33 mouse cellular contexts compared by ENCODE assay signal in genomic region chr9:116283790-116284526, GRCm38 (mm10).
DNase-seq lines count a peak whose midpoint lies in the region; ATAC-seq and TF ChIP-seq lines count a peak whose summit lies in the region.
"Had no signal": no experiment of that assay in that cellular context is flagged by ENCODE, and none has a peak within 500 bp of the region (broad histone marks: within the 10 kb centered on the region; RNA-seq: fewer than 3 reads in every experiment).

No protein-coding gene starts in this region.

- H3K27ac ChIP-seq in ES-Bruce4 (ENCODE audit: insufficient read depth, low read length): peak overlapping the region; percentile 75
- H3K27ac ChIP-seq in forebrain, embryonic 11.5 days (ENCODE audit: low read depth, low read length): no peak overlapping the region
- H3K27ac ChIP-seq in hindbrain, embryonic 11.5 days (ENCODE audit: low read depth, low read length): no peak overlapping the region
- no peak overlapping the region for H3K27ac ChIP-seq in forebrain, embryonic 15.5 days (replicated peaks)
- H3K27ac ChIP-seq: embryonic facial prominence, embryonic 12.5 days; hindbrain, embryonic 13.5 days; kidney, embryonic 15.5 days; layer of hippocampus, adult 2 months; limb, embryonic 13.5 days; neural tube, embryonic 15.5 days; stomach, postnatal 0 days had no signal

- H3K9me3 ChIP-seq in ES-Bruce4 (replicated peaks; ENCODE audit: control insufficient read depth, insufficient read depth, low read length, poor library complexity, severe bottlenecking): peaks cover 11% of the 10 kb centered on the region
- no peaks in the 10 kb centered on the region for H3K9me3 ChIP-seq in forebrain, embryonic 11.5 days (ENCODE audit: control insufficient read depth, low read length)
- no peaks in the 10 kb centered on the region for H3K9me3 ChIP-seq in hindbrain, embryonic 11.5 days (ENCODE audit: control insufficient read depth, low read length)
- no peaks in the 10 kb centered on the region for H3K9me3 ChIP-seq in forebrain, embryonic 15.5 days
- H3K9me3 ChIP-seq: embryonic facial prominence, embryonic 12.5 days; hindbrain, embryonic 13.5 days; kidney, embryonic 15.5 days; limb, embryonic 13.5 days; megakaryocyte, embryonic 14.5 days; neural tube, embryonic 15.5 days had no signal

- H3K36me3 ChIP-seq in ES-Bruce4 (ENCODE audit: control insufficient read depth, insufficient read depth, low read length, poor library complexity, severe bottlenecking): no peaks in the 10 kb centered on the region
- no peaks in the 10 kb centered on the region for H3K36me3 ChIP-seq in forebrain, embryonic 11.5 days (ENCODE audit: control insufficient read depth, insufficient read depth, low read length)
- no peaks in the 10 kb centered on the region for H3K36me3 ChIP-seq in hindbrain, embryonic 11.5 days (ENCODE audit: control insufficient read depth, insufficient read depth, low read length)
- no peaks in the 10 kb centered on the region for H3K36me3 ChIP-seq in forebrain, embryonic 15.5 days
- H3K36me3 ChIP-seq: embryonic facial prominence, embryonic 12.5 days; hindbrain, embryonic 13.5 days; kidney, embryonic 15.5 days; limb, embryonic 13.5 days; neural tube, embryonic 15.5 days had no signal

- H3K4me2 ChIP-seq in forebrain, embryonic 11.5 days (ENCODE audit: low read depth, low read length, severe bottlenecking): no peak overlapping the region
- no peak overlapping the region for H3K4me2 ChIP-seq in hindbrain, embryonic 11.5 days (replicated peaks; ENCODE audit: low read depth, low read length)
- H3K4me2 ChIP-seq in forebrain, embryonic 15.5 days (replicated peaks): no peak overlapping the region
- H3K4me2 ChIP-seq: embryonic facial prominence, embryonic 12.5 days; heart, embryonic 11.5 days; hindbrain, embryonic 13.5 days; kidney, embryonic 15.5 days; limb, embryonic 13.5 days; liver, embryonic 11.5 days; neural tube, embryonic 15.5 days had no signal

- H3K4me3 ChIP-seq in ES-Bruce4 (ENCODE audit: low read depth, low read length): no peak overlapping the region
- no peak overlapping the region for H3K4me3 ChIP-seq in forebrain, embryonic 11.5 days (ENCODE audit: low read depth, low read length)
- H3K4me3 ChIP-seq in hindbrain, embryonic 11.5 days (ENCODE audit: low read depth, low read length): no peak overlapping the region
- H3K4me3 ChIP-seq in forebrain, embryonic 15.5 days: no peak overlapping the region
- H3K4me3 ChIP-seq: embryonic facial prominence, embryonic 12.5 days; hindbrain, embryonic 13.5 days; kidney, embryonic 15.5 days; layer of hippocampus, adult 2 months; limb, embryonic 13.5 days; megakaryocyte, embryonic 14.5 days; neural tube, embryonic 15.5 days had no signal

- 80% methylated on average over 1 of the region's 1 CpGs for WGBS in forebrain, embryonic 11.5 days
- WGBS in hindbrain, embryonic 11.5 days: 92% methylated on average over 1 of the region's 1 CpGs
- WGBS in forebrain, embryonic 15.5 days: 88% methylated on average over 1 of the region's 1 CpGs

- TF ChIP-seq EP300 in ES-Bruce4 (IDR thresholded peaks at IDR 0.05; ENCODE audit: insufficient read depth, low read depth, low read length): no peak

- ATAC-seq in megakaryocyte progenitor cell, adult 5-6 weeks (replicated peaks; ENCODE audit: poor library complexity): peak; percentile 20; the same call in 1 of the 2 replicates
- no peak for ATAC-seq in forebrain, embryonic 11.5 days (replicated peaks; ENCODE audit: low FRiP score)
- no peak for ATAC-seq in hindbrain, embryonic 11.5 days (ENCODE audit: low FRiP score)
- no peak for ATAC-seq in forebrain, embryonic 15.5 days (replicated peaks)
- ATAC-seq: forebrain, embryonic 16.5 days; liver, postnatal 0 days had no signal

- no peak overlapping the region for H3K9ac ChIP-seq in ES-Bruce4 (ENCODE audit: low read depth, poor library complexity, severe bottlenecking)
- H3K9ac ChIP-seq in forebrain, embryonic 11.5 days (ENCODE audit: low read length): no peak overlapping the region
- H3K9ac ChIP-seq in hindbrain, embryonic 11.5 days (ENCODE audit: low read depth, low read length): no peak overlapping the region
- H3K9ac ChIP-seq in forebrain, embryonic 15.5 days (replicated peaks): no peak overlapping the region
- H3K9ac ChIP-seq: embryonic facial prominence, embryonic 12.5 days; hindbrain, embryonic 13.5 days; kidney, embryonic 15.5 days; limb, embryonic 13.5 days; liver, postnatal 0 days; neural tube, embryonic 15.5 days had no signal

- no peak for TF ChIP-seq POLR2A in ES-Bruce4 (IDR thresholded peaks at IDR 0.05; ENCODE audit: insufficient read depth, low read length)

- peak; percentile 50 for DNase-seq in 416B (ENCODE audit: low read depth)
- DNase-seq in ZHBTc4 (ENCODE audit: low read depth, low spot score): peak; percentile 62
- DNase-seq in forebrain, embryonic 11.5 days (ENCODE audit: low spot score): no peak
- no peak for DNase-seq in hindbrain, embryonic 11.5 days (ENCODE audit: low spot score)
- no peak for DNase-seq in adrenal gland, adult 8-10 months
- DNase-seq: adrenal gland, postnatal 25 days; cerebellum, adult 11-12 months; cerebellum, adult 9-11 months; embryo, embryonic 11 days; gastrocnemius, postnatal 10 days; heart, postnatal 36 days; kidney, adult 18-20 months; kidney, postnatal 36 days; liver, postnatal 0 days; lung, postnatal 36 days; midbrain, embryonic 14.5 days; right cerebral cortex, adult 18-20 months; spleen, adult 18-20 months; thymus, adult 2 months had no signal

- H3K4me1 ChIP-seq in ES-Bruce4 (ENCODE audit: control insufficient read depth, insufficient read depth, low read length): no peaks in the 10 kb centered on the region
- H3K4me1 ChIP-seq in forebrain, embryonic 11.5 days (replicated peaks; ENCODE audit: control insufficient read depth, insufficient read depth, low read length): no peaks in the 10 kb centered on the region
- H3K4me1 ChIP-seq in hindbrain, embryonic 11.5 days (replicated peaks; ENCODE audit: control insufficient read depth, insufficient read depth, low read length): no peaks in the 10 kb centered on the region
- H3K4me1 ChIP-seq in forebrain, embryonic 15.5 days: no peaks in the 10 kb centered on the region
- H3K4me1 ChIP-seq: hindbrain, embryonic 13.5 days; kidney, embryonic 15.5 days; megakaryocyte, embryonic 14.5 days; neural tube, embryonic 15.5 days had no signal

- no peaks in the 10 kb centered on the region for H3K27me3 ChIP-seq in ES-Bruce4 (ENCODE audit: control insufficient read depth, insufficient read depth, low read length, poor library complexity, severe bottlenecking)
- H3K27me3 ChIP-seq in forebrain, embryonic 11.5 days (ENCODE audit: control insufficient read depth, insufficient read depth, low read length): no peaks in the 10 kb centered on the region
- H3K27me3 ChIP-seq in hindbrain, embryonic 11.5 days (ENCODE audit: control insufficient read depth, insufficient read depth, low read length): no peaks in the 10 kb centered on the region
- H3K27me3 ChIP-seq in forebrain, embryonic 15.5 days: no peaks in the 10 kb centered on the region
- H3K27me3 ChIP-seq: embryonic facial prominence, embryonic 12.5 days; hindbrain, embryonic 13.5 days; kidney, embryonic 15.5 days; limb, embryonic 13.5 days; neural tube, embryonic 15.5 days had no signal

- no peak for TF ChIP-seq CTCF in ES-Bruce4 (IDR thresholded peaks at IDR 0.05; ENCODE audit: low read depth, low read length)

Comparison
In these comparisons a context has a peak if more than half of its experiments do, and no peak if none do; other contexts are left out.
1. DNase-seq: peak in 416B (single experiment) and ZHBTc4 (single experiment); none in forebrain, embryonic 11.5 days (single experiment), hindbrain, embryonic 11.5 days (single experiment) and adrenal gland, adult 8-10 months (single experiment).